Mouse (Mus musculus) liver, postnatal 0 days (tissue): ENCODE measurements around the gene Zdhhc18.
A peak's percentile ranks its signal among the peaks of the same experiment; 100 is the strongest.

Source experiments
- CTCF ChIP-seq: sonication (generic); IDR thresholded peaks from 2 replicates; pipeline ENCODE4 v1.5.1; 2016; ENCODE audit warnings: antibody characterized with exemption, low read depth
- EP300 ChIP-seq: IDR thresholded peaks from 2 replicates; pipeline ENCODE4 v1.6.1; 2016; ENCODE audit warnings: antibody characterized with exemption, low read depth, mild to moderate bottlenecking

- TF ChIP-seq EP300 (0 out of 2 replicates have a peak, but pooled peaks have one; percentile 9), CTCF (no peak)
Measured at GRCm38 (mm10) chr4:133584059-133584951, 65.6 kb downstream of the Zdhhc18 start, which contains the start of gene Gpn2.
